10 mouse cellular contexts compared by ENCODE assay signal in genomic region chr7:100496371-100496770, GRCm38 (mm10). TPM values are rescaled to one million over a fixed set of nuclear protein-coding genes. Genes with fewer than 3 reads are reported as not detected.
DNase-seq lines count a peak whose midpoint lies in the region; ATAC-seq and TF ChIP-seq lines count a peak whose summit lies in the region.
"Had no signal": no experiment of that assay in that cellular context is flagged by ENCODE, and none has a peak within 500 bp of the region (broad histone marks: within the 10 kb centered on the region; RNA-seq: fewer than 3 reads in every experiment).

No protein-coding gene starts in this region.

- H3K27me3 ChIP-seq in heart, embryonic 11.5 days (ENCODE audit: control insufficient read depth, insufficient read depth, low read length) = no peaks in the 10 kb centered on the region
- no peaks in the 10 kb centered on the region for H3K27me3 ChIP-seq in thymus, adult 2 months (ENCODE audit: control insufficient read depth, insufficient read depth, low read length)
- H3K27me3 ChIP-seq in liver, embryonic 13.5 days = no peaks in the 10 kb centered on the region

- no peak for DNase-seq in heart, postnatal 14 days
- DNase-seq in thymus, adult 2 months = no peak
- DNase-seq in thymus, postnatal 14 days = no peak
- no peak for DNase-seq in liver, embryonic 13.5 days
- no peak for DNase-seq in right cerebral cortex, adult 2 months (ENCODE audit: low spot score in 2 of 2)
- no peak for DNase-seq in frontal cortex, postnatal 25 days (ENCODE audit: low spot score in 2 of 2)
- DNase-seq: cerebellum, adult 11 months; kidney, postnatal 10 days had no signal

- peak overlapping the region; percentile 61 for H3K4me3 ChIP-seq in heart, embryonic 11.5 days (ENCODE audit: low read depth, low read length)
- peak overlapping the region; percentile 63 for H3K4me3 ChIP-seq in thymus, adult 2 months (ENCODE audit: control insufficient read depth, insufficient read depth, low read length)
- peak overlapping the region; percentile 80 for H3K4me3 ChIP-seq in liver, embryonic 13.5 days (replicated peaks)

- peak overlapping the region; percentile 98 for H3K4me2 ChIP-seq in heart, embryonic 11.5 days
- H3K4me2 ChIP-seq in liver, embryonic 13.5 days = peak overlapping the region; percentile 94

- intact Hi-C loops in heart, postnatal 14 days (cut with DNase I) = no loop called here

- TF ChIP-seq CTCF in thymus, adult 2 months (IDR thresholded peaks at IDR 0.05; ENCODE audit: borderline replicate concordance, control insufficient read depth, extremely low read depth, insufficient read depth, low read length, poor library complexity) = no peak

- no peaks in the 10 kb centered on the region for H3K9me3 ChIP-seq in heart, embryonic 11.5 days (replicated peaks; ENCODE audit: control insufficient read depth, low read length)
- no peaks in the 10 kb centered on the region for H3K9me3 ChIP-seq in liver, embryonic 13.5 days (replicated peaks)

- no peak for ATAC-seq in heart, embryonic 11.5 days (replicated peaks; ENCODE audit: insufficient number of reproducible peaks, low FRiP score, low TSS enrichment)
- no peak for ATAC-seq in liver, embryonic 13.5 days (ENCODE audit: low read depth)
- no peak for ATAC-seq in inflammation-experienced regulatory T-cells, adult 6 months

- H3K27ac ChIP-seq in heart, embryonic 11.5 days (ENCODE audit: low read depth, low read length) = peak overlapping the region; percentile 83; the same call in 1 of the 2 replicates
- peak overlapping the region; percentile 95 for H3K27ac ChIP-seq in thymus, adult 2 months (ENCODE audit: control insufficient read depth, insufficient read depth, low read length)
- H3K27ac ChIP-seq in liver, embryonic 13.5 days = peak overlapping the region; percentile 94

- H3K36me3 ChIP-seq in heart, embryonic 11.5 days (ENCODE audit: control insufficient read depth, insufficient read depth, low read length) = peaks cover 22% of the 10 kb centered on the region
- peaks cover 45% of the 10 kb centered on the region for H3K36me3 ChIP-seq in thymus, adult 2 months (ENCODE audit: control insufficient read depth, insufficient read depth, low read length)
- H3K36me3 ChIP-seq in liver, embryonic 13.5 days = peaks cover 71% of the 10 kb centered on the region

- TF ChIP-seq POLR2A in thymus, adult 2 months (IDR thresholded peaks at IDR 0.05; ENCODE audit: control insufficient read depth, extremely low read depth, insufficient read depth, low read length, poor library complexity) = no peak

- peak overlapping the region; percentile 56; the same call in 1 of the 2 replicates for H3K9ac ChIP-seq in heart, embryonic 11.5 days (ENCODE audit: low read depth, low read length)
- H3K9ac ChIP-seq in liver, embryonic 13.5 days = peak overlapping the region; percentile 98

- peaks cover 23% of the 10 kb centered on the region for H3K4me1 ChIP-seq in heart, embryonic 11.5 days (ENCODE audit: control insufficient read depth, insufficient read depth, low read length)
- H3K4me1 ChIP-seq in thymus, adult 2 months (replicated peaks; ENCODE audit: control insufficient read depth, insufficient read depth, low read length) = peaks cover 30% of the 10 kb centered on the region
- H3K4me1 ChIP-seq in liver, embryonic 13.5 days (replicated peaks) = peaks cover 86% of the 10 kb centered on the region

- 78% methylated on average over 6 of the region's 6 CpGs for WGBS in heart, embryonic 11.5 days (ENCODE audit: insufficient replicate concordance)
- 76% methylated on average over 6 of the region's 6 CpGs for WGBS in thymus, adult 2 months
- WGBS in liver, embryonic 13.5 days (ENCODE audit: insufficient replicate concordance) = 76% methylated on average over 6 of the region's 6 CpGs

RNA-seq across cellular contexts. Expression of gene Ucp2, which starts 3.2 kb away (rescaled TPM):
- polyA plus RNA-seq in heart, embryonic 11.5 days (2014; fragmentation: Nextera tagmentation; extraction: Ambion mirVana) = 216 and 245 TPM in 2 replicates
- 100 to 1,000 TPM; 781 to 850 TPM for total RNA-seq in heart, postnatal 14 days (2021)
- polyA plus RNA-seq in thymus, adult 2 months (2012; rRNA removed) = 1,120 and 1,396 TPM in 2 replicates
- polyA plus RNA-seq in liver, embryonic 13.5 days (2015; fragmentation: Nextera tagmentation; extraction: Ambion mirVana) = 673 and 808 TPM in 2 replicates
- polyA plus RNA-seq in inflammation-experienced regulatory T-cells, adult 6 months (2017; shearing (Covaris generic)) = 1,000 to 10,000 TPM; 1,111 to 1,581 (median 1,117) TPM

RNA-seq across cellular contexts. Expression of gene Dnajb13, which starts 18.4 kb away (rescaled TPM):
- polyA plus RNA-seq in heart, embryonic 11.5 days (2014; fragmentation: Nextera tagmentation; extraction: Ambion mirVana) = 0.19 and 0.21 TPM in 2 replicates
- not detected for total RNA-seq in heart, postnatal 14 days (2021)
- polyA plus RNA-seq in thymus, adult 2 months (2012; rRNA removed) = 2.2 and 3.0 TPM in 2 replicates
- 2.5 TPM in 2 replicates for polyA plus RNA-seq in liver, embryonic 13.5 days (2015; fragmentation: Nextera tagmentation; extraction: Ambion mirVana)
- 10 to 100 TPM; 15.7 to 23.7 (median 18.8) TPM for polyA plus RNA-seq in inflammation-experienced regulatory T-cells, adult 6 months (2017; shearing (Covaris generic))

RNA-seq across cellular contexts. Expression of gene Ucp3, which starts 23.6 kb away (rescaled TPM):
- not detected in 2 replicates for polyA plus RNA-seq in heart, embryonic 11.5 days (2014; fragmentation: Nextera tagmentation; extraction: Ambion mirVana)
- 10 to 100 TPM; 50.0 to 74.5 TPM for total RNA-seq in heart, postnatal 14 days (2021)
- polyA plus RNA-seq in thymus, adult 2 months (2012; rRNA removed) = 6.0 and 7.0 TPM in 2 replicates
- polyA plus RNA-seq in liver, embryonic 13.5 days (2015; fragmentation: Nextera tagmentation; extraction: Ambion mirVana) = not detected in 2 replicates
- under 1 TPM in 1 of 3 experiments, not detected in 2; 0.55 TPM for polyA plus RNA-seq in inflammation-experienced regulatory T-cells, adult 6 months (2017; shearing (Covaris generic))

RNA-seq across cellular contexts. Expression of gene Coa4, which starts 40.5 kb away (rescaled TPM):
- 24.4 and 27.0 TPM in 2 replicates for polyA plus RNA-seq in heart, embryonic 11.5 days (2014; fragmentation: Nextera tagmentation; extraction: Ambion mirVana)
- total RNA-seq in heart, postnatal 14 days (2021) = 10 to 100 TPM; 13.0 to 13.3 TPM
- 9.1 and 10.1 TPM in 2 replicates for polyA plus RNA-seq in thymus, adult 2 months (2012; rRNA removed)
- 14.0 and 14.3 TPM in 2 replicates for polyA plus RNA-seq in liver, embryonic 13.5 days (2015; fragmentation: Nextera tagmentation; extraction: Ambion mirVana)
- polyA plus RNA-seq in inflammation-experienced regulatory T-cells, adult 6 months (2017; shearing (Covaris generic)) = 10 to 100 TPM; 20.9 to 26.5 (median 23.5) TPM
